Mouse (Mus musculus): ENCODE data around the gene Olfr285. TPM values are rescaled to one million over a fixed set of nuclear protein-coding genes. Genes with fewer than 3 reads are reported as not detected.

The Olfr285 gene
- polyA plus RNA-seq (2015; fragmentation: Nextera tagmentation; extraction: Ambion mirVana), result not detected in 2 replicates

DNA sequence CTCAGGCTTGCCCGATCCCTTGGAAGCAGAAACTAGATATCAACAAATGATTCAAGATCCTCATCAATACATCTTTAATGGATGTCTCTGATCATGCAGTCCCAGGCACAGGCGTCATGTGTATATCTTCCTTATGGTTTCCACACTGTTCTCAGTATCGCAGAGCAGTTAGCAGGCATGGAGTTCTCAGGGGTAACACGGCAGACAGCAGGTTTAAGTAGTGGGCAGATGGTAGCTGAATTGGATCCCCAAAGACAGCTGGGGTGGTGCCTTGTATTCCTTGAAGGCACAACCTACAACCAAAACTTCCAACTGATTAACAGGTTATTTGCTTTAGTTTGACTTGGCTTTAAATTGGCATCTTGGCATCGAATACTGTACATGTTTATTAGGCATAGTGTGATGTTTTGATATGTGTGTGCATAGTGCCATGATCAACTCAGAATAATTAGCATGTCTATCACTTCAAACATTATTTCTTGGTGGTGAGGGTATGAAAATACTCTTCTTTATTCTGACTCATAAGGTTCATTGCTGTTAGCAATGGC, at the start of gene Olfr285:
Gene Olfr285, minus strand, starts transcription at position 177 of the 548 bp plus-strand sequence.
- Histone ChIP-seq H3K4me1 (no peaks in the 10 kb centered on the region), H3K27me3 (no peaks in the 10 kb centered on the region), H3K4me2 (replicated peaks) (no peak within 1 kb of the TSS), H3K4me3 (no peak within 1 kb of the TSS), H3K9ac (no peak within 1 kb of the TSS), H3K27ac (no peak within 1 kb of the TSS), H3K36me3 (no peaks in the 10 kb centered on the region), H3K9me3 (no peaks in the 10 kb centered on the region)
- WGBS, result 93% methylated on average over 5 of the region's 5 CpGs
- ATAC-seq (ENCODE audit: low FRiP score, low read depth), result no peak

DNA sequence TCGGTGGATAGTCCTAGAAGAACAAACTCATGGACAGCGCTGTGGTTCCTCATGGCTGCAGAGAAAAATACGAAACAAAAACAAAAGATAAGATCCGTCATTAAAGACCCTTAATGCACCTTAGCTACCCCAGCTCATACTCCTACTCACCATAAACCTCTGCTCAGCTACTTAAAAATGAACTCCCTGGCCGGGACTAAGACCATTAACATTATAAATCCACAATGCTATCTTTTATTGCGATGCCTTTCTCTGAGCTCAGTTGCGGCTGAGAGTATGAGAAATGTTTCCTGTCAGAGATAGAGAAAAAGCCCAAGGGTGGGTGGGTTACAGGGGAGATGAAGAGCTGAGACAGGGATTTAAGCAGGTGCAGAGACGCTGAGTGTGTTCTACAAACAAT, 23.7 kb upstream of the Olfr285 start, which contains the start of gene Olfr284:
Gene Olfr284, minus strand, starts transcription at position 101 of the 400 bp plus-strand sequence.
- Histone ChIP-seq H3K9me3 (no peaks in the 10 kb centered on the region), H3K4me2 (replicated peaks) (no peak within 1 kb of the TSS), H3K9ac (no peak within 1 kb of the TSS), H3K27me3 (no peaks in the 10 kb centered on the region), H3K4me1 (no peaks in the 10 kb centered on the region), H3K36me3 (no peaks in the 10 kb centered on the region), H3K27ac (no peak within 1 kb of the TSS), H3K4me3 (no peak within 1 kb of the TSS)
- ATAC-seq (ENCODE audit: low FRiP score, low read depth), result no peak
- 83% methylated on average over 8 of the region's 8 CpGs for WGBS

DNA sequence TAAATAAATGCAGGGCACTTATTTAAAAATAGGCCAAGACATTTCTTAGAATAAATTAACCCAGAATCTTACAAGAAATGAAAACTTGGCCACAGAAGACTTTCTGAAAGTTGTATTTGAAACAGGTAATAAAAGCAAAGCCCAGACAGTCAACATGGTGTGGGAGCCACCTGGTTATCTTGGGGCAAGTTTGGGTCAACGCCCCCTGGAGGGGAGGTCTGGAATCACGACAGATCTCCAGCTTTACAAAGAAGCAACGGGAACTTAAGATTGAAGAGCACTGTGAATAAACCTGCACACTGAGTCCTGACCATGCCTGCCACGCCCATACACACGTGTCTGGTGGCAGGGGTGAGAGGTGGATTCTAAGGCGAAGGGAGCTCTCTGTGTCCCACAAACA, 1.4 kb downstream of the Olfr285 start:
- Histone ChIP-seq H3K27me3 (no peaks in the 10 kb centered on the region), H3K9me3 (no peaks in the 10 kb centered on the region), H3K4me2 (replicated peaks) (no peak overlapping the region), H3K4me3 (no peak overlapping the region), H3K36me3 (no peaks in the 10 kb centered on the region), H3K27ac (no peak overlapping the region), H3K4me1 (no peaks in the 10 kb centered on the region), H3K9ac (no peak overlapping the region)
- no peak for ATAC-seq (ENCODE audit: low FRiP score, low read depth)
- WGBS, result 47% methylated on average over 6 of the region's 6 CpGs

DNA sequence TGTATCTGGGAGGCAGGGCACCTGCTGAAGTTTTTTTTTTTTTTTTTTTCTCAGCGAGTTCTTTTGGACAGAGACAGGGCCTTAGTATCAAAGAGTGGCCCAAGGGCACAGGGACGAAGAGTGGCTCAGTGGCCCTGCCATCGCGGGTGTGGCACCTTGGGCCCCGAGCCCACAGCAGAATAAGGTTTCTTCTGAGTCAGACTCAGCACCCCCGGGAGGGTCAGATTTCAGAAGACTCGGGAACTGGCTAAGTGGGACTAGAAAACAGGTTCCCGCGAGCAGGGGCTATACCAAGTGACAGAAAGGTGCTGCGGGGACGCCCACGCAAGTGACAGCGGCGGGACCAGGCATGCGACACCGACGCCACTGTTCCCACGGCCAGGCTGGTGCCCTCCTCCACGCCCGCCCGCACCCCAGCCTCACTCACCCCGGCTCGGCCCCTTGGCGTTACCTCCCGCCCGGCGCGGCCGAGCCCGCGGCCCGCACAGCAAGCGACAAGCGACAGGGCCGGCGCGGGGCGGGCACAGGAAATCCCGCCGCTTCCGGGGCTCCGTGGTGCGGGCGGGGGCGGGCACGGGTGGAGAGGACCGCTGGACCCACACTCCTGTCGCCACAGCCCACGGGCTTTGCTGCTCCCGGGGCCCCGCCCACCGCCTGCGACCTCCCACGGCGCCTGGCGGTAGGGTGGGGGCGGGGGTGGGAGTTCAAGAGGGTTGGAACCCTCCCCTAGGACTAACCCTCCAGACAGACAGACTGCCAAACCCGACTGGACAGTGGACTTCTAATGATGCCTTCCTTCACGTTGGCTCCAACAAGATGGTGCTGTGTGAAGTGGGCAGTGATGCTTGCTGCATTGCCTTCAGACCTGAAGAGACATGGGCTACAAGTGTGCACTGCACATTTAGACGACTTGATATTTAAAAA, 21.3 kb downstream of the Olfr285 start, which contains the start of gene Zfp641:
Gene Zfp641, minus strand, starts transcription at position 534 of the 924 bp plus-strand sequence.
- Histone ChIP-seq H3K9me3 (no peaks in the 10 kb centered on the region), H3K9ac (peak within 1 kb of the TSS; percentile 74), H3K4me1 (0 out of 2 replicates have a peak, but pooled peaks cover 7% of the 10 kb centered on the region), H3K36me3 (no peaks in the 10 kb centered on the region), H3K27ac (no peak within 1 kb of the TSS), H3K27me3 (peaks cover 36% of the 10 kb centered on the region), H3K4me2 (replicated peaks) (peak within 1 kb of the TSS; percentile 91), H3K4me3 (peak within 1 kb of the TSS; percentile 57)
- 2% methylated on average over 57 of the region's 60 CpGs for WGBS
- peak; percentile 19; the same call in 1 of the 2 replicates for ATAC-seq (ENCODE audit: low FRiP score, low read depth)

DNA sequence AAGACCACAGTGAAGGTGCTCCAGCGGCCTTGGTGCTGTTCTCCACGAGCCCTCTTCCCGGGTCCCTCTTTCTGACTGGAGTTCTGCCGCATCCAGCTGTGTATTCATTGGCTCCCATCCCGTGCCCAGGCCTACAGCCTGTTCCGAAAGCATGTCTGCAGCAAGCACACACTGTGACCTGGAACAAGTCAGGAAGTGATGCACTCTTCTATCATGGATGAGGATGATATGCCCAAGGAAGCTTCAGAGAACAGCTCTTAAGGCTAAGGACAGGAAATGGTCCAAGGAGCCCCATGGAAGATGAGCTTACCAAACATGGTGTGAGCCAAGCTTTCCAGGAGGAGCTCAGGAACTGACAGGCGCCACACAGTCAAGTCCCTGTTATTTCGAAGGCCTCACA, 23.5 kb downstream of the Olfr285 start:
- ATAC-seq (ENCODE audit: low FRiP score, low read depth), result no peak
- Histone ChIP-seq H3K4me2 (replicated peaks) (no peak overlapping the region), H3K27me3 (peaks cover 36% of the 10 kb centered on the region), H3K9me3 (no peaks in the 10 kb centered on the region), H3K4me1 (0 out of 2 replicates have a peak, but pooled peaks cover 7% of the 10 kb centered on the region), H3K4me3 (no peak overlapping the region), H3K27ac (no peak overlapping the region), H3K9ac (no peak overlapping the region), H3K36me3 (no peaks in the 10 kb centered on the region)
- 84% methylated on average over 8 of the region's 8 CpGs for WGBS

DNA sequence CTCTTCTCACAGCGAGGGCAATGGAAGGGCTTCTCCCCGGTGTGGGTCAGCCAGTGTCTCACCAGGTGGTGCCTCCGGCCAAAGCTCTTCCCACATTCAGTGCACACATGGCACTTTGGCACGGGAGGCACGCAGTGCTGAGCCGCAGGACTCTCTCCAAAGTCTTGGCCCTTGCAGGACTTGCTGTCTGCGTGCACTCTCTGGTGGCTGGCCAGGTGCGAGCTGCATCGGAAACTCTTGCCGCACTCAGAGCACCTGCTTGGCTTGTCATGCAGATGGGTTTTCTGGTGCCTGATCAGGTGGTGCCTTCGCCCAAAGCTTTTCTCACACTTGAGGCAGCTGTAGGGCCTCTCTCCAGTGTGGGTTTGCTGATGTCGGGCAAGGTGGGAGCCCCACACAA, 28.6 kb downstream of the Olfr285 start:
- ATAC-seq (ENCODE audit: low FRiP score, low read depth), result no peak
- Histone ChIP-seq H3K9me3 (no peaks in the 10 kb centered on the region), H3K4me1 (no peaks in the 10 kb centered on the region), H3K9ac (no peak overlapping the region), H3K27ac (no peak overlapping the region), H3K36me3 (no peaks in the 10 kb centered on the region), H3K27me3 (no peaks in the 10 kb centered on the region), H3K4me2 (replicated peaks) (no peak overlapping the region), H3K4me3 (no peak overlapping the region)
- WGBS, result 72% methylated on average over 12 of the region's 12 CpGs

DNA sequence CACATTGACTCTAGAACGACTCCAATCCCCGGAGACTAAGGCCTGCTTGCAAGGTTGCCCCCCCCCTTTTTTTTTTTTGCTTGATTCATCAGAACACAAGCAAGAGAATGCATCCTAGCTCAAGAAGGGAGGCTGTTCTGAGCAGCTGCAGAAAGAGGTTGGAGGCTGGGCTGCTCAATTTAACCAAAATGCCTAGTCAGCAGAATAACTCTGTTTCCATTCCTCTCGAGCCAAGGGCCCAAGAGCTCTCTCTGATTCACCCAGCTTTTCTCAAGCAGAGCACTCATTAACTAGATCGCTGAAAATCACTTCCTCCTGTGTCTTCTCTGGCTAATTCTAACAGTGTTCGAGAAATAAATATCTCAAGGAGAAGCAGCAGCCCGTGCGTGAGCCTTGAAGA, 30.7 kb downstream of the Olfr285 start:
- H3K27ac ChIP-seq, result no peak overlapping the region
- H3K4me3 ChIP-seq, result no peak overlapping the region
- WGBS, result 78% methylated on average over 7 of the region's 7 CpGs
- no peaks in the 10 kb centered on the region for H3K27me3 ChIP-seq
- no peak for ATAC-seq (ENCODE audit: low FRiP score, low read depth)
- H3K9ac ChIP-seq, result no peak overlapping the region
- no peaks in the 10 kb centered on the region for H3K9me3 ChIP-seq
- no peaks in the 10 kb centered on the region for H3K4me1 ChIP-seq
- H3K36me3 ChIP-seq, result no peaks in the 10 kb centered on the region
- no peak overlapping the region for H3K4me2 ChIP-seq (replicated peaks)

Other genes with a start within 250 kb of the Olfr285 start
- gene Pfkm, start 224.8 kb downstream of the Olfr285 start, polyA plus RNA-seq (2015; fragmentation: Nextera tagmentation; extraction: Ambion mirVana), result 56.0 and 56.7 TPM in 2 replicates
- 37.0 and 38.8 TPM in 2 replicates for gene Senp1, start 223.6 kb downstream of the Olfr285 start, polyA plus RNA-seq (2015; fragmentation: Nextera tagmentation; extraction: Ambion mirVana)
- 50.7 and 51.0 TPM in 2 replicates for gene Asb8, start 151.7 kb downstream of the Olfr285 start, polyA plus RNA-seq (2015; fragmentation: Nextera tagmentation; extraction: Ambion mirVana)
- 0.48 and 0.60 TPM in 2 replicates for gene Ccdc184, start 150.2 kb downstream of the Olfr285 start, polyA plus RNA-seq (2015; fragmentation: Nextera tagmentation; extraction: Ambion mirVana)
- not detected in 2 replicates for gene Olfr288, start 121.8 kb downstream of the Olfr285 start, polyA plus RNA-seq (2015; fragmentation: Nextera tagmentation; extraction: Ambion mirVana)
- gene Gm44579, start 96.4 kb downstream of the Olfr285 start, polyA plus RNA-seq (2015; fragmentation: Nextera tagmentation; extraction: Ambion mirVana), result not detected in 2 replicates
- not detected in 2 replicates for gene Olfr287, start 96.3 kb downstream of the Olfr285 start, polyA plus RNA-seq (2015; fragmentation: Nextera tagmentation; extraction: Ambion mirVana)
- gene Olfr286, start 82.9 kb downstream of the Olfr285 start, polyA plus RNA-seq (2015; fragmentation: Nextera tagmentation; extraction: Ambion mirVana), result not detected in 2 replicates
- not detected in 2 replicates for gene H1fnt, start 60.1 kb downstream of the Olfr285 start, polyA plus RNA-seq (2015; fragmentation: Nextera tagmentation; extraction: Ambion mirVana)
- 0.37 and 0.47 TPM in 2 replicates for gene Zfp641, start 21.2 kb downstream of the Olfr285 start, polyA plus RNA-seq (2015; fragmentation: Nextera tagmentation; extraction: Ambion mirVana)
- not detected in 2 replicates for gene Olfr284, start 23.6 kb upstream of the Olfr285 start, polyA plus RNA-seq (2015; fragmentation: Nextera tagmentation; extraction: Ambion mirVana)
- not detected in 2 replicates for gene Olfr283, start 63.6 kb upstream of the Olfr285 start, polyA plus RNA-seq (2015; fragmentation: Nextera tagmentation; extraction: Ambion mirVana)
- gene Olfr282, start 113.9 kb upstream of the Olfr285 start, polyA plus RNA-seq (2015; fragmentation: Nextera tagmentation; extraction: Ambion mirVana), result not detected in 2 replicates
- gene Olfr281, start 135.2 kb upstream of the Olfr285 start, polyA plus RNA-seq (2015; fragmentation: Nextera tagmentation; extraction: Ambion mirVana), result not detected in 2 replicates
- gene OR5BS1P, start 152.5 kb upstream of the Olfr285 start, polyA plus RNA-seq (2015; fragmentation: Nextera tagmentation; extraction: Ambion mirVana), result not detected in 2 replicates
- 0.19 TPM in 1 of 2 replicates, not detected in the other for gene Lalba, start 165.4 kb upstream of the Olfr285 start, polyA plus RNA-seq (2015; fragmentation: Nextera tagmentation; extraction: Ambion mirVana)
- not detected in 2 replicates for gene Olfr279, start 175.0 kb upstream of the Olfr285 start, polyA plus RNA-seq (2015; fragmentation: Nextera tagmentation; extraction: Ambion mirVana)
- gene Kansl2, start 216.9 kb upstream of the Olfr285 start, polyA plus RNA-seq (2015; fragmentation: Nextera tagmentation; extraction: Ambion mirVana), result 139 and 147 TPM in 2 replicates

All from limb, embryonic 13.5 days (tissue).